Mouse (Mus musculus): ENCODE measurements at regions not wholly inside any gene's neighbourhood (a gene's known extent, or its start where the extent isn't known, plus 50 kb on each side); places are given as distances from the start of the nearest gene placed in this dataset.

DNA sequence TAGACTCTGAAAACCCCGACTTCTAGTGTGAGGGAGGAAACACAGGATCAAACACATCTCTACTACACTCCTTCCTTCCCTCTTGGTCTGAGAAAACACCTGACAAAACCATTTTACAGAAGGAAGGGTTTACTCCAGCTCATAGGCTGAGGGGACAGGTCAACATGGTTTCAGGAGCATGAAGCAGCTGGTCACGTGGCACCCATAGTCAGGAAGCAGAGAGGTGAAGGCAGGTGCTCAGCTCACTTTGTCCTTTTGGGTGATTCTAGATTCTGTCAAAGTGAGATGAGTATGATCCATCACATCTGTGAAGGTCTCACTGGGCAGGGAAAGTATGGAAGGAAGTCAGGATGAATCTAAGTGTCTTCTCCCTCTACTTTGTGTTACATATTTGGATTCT lies 585.5 kb upstream of the Nrp1 start:
- no peak for TF ChIP-seq CTCF (IDR thresholded peaks at IDR 0.05; ENCODE audit: borderline replicate concordance, insufficient read depth, low read depth, low read length)
- TF ChIP-seq POLR2A (IDR thresholded peaks at IDR 0.05; ENCODE audit: borderline replicate concordance, insufficient read depth, low read length): no peak
